Mouse (Mus musculus): ENCODE measurements around the gene Olfr1162. TPM values are rescaled to one million over a fixed set of nuclear protein-coding genes. Genes with fewer than 3 reads are reported as not detected.
"Not testable (repeated sequence)": the region's sequence is repeated elsewhere in the genome, so short reads cannot be mapped to it uniquely, and the experiment has no call there.

The Olfr1162 gene
- total RNA-seq (2014; rRNA removed) (not detected in 2 replicates), polyA plus RNA-seq (2015; fragmentation: Nextera tagmentation; extraction: Ambion mirVana) (not detected in 2 replicates)

GRCm38 (mm10) chr2:88051029-88051428 lies at the start of gene Olfr1162:
TSS of gene Olfr1162 (minus strand) at chr2:88051129.
- TF ChIP-seq CTCF (IDR thresholded peaks at IDR 0.05; ENCODE audit: low read depth): no peak
- Histone ChIP-seq H3K36me3 (ENCODE audit: insufficient read depth) (no peaks in the 10 kb centered on the region), H3K4me3 (ENCODE audit: low read depth, low read length) (no peak within 1 kb of the TSS), H3K27ac (ENCODE audit: low read depth, low read length) (no peak within 1 kb of the TSS), H3K4me1 (ENCODE audit: insufficient read depth) (no peaks in the 10 kb centered on the region), H3K4me2 (ENCODE audit: low read depth) (no peak within 1 kb of the TSS), H3K27me3 (ENCODE audit: insufficient read depth, low read length) (no peaks in the 10 kb centered on the region), H3K9me3 (ENCODE audit: low read length) (no peaks in the 10 kb centered on the region), H3K9ac (no peak within 1 kb of the TSS)
- WGBS: 69% methylated on average over 1 of the region's 1 CpGs
- no peak for ATAC-seq
- DNase-seq: no peak

- Histone ChIP-seq H3K4me3 (ENCODE audit: low read depth, low read length) (no peak within 1 kb of the TSS), H3K27ac (ENCODE audit: low read depth, low read length) (no peak within 1 kb of the TSS), H3K27me3 (ENCODE audit: insufficient read depth, low read length) (no peaks in the 10 kb centered on the region), H3K4me1 (ENCODE audit: insufficient read depth) (no peaks in the 10 kb centered on the region), H3K36me3 (ENCODE audit: insufficient read depth) (no peaks in the 10 kb centered on the region), H3K9ac (no peak within 1 kb of the TSS), H3K9me3 (ENCODE audit: low read length) (no peaks in the 10 kb centered on the region), H3K4me2 (ENCODE audit: low read depth) (no peak within 1 kb of the TSS)
- ATAC-seq (no peak), DNase-seq (no peak)
- WGBS: 70% methylated on average over 4 of the region's 4 CpGs
- TF ChIP-seq CTCF (IDR thresholded peaks at IDR 0.05; ENCODE audit: low read depth): no peak
Observed at GRCm38 (mm10) chr2:88093866-88094265, 42.9 kb upstream of the Olfr1162 start, which contains the start of gene Olfr1164. TSS of gene Olfr1164 (minus strand) at chr2:88093966.

- Histone ChIP-seq H3K4me3 (ENCODE audit: low read depth, low read length) (no peak within 1 kb of the TSS), H3K9me3 (ENCODE audit: low read length) (no peaks in the 10 kb centered on the region), H3K36me3 (ENCODE audit: insufficient read depth) (no peaks in the 10 kb centered on the region), H3K4me1 (ENCODE audit: insufficient read depth) (no peaks in the 10 kb centered on the region), H3K4me2 (ENCODE audit: low read depth) (no peak within 1 kb of the TSS), H3K9ac (no peak within 1 kb of the TSS), H3K27me3 (ENCODE audit: insufficient read depth, low read length) (no peaks in the 10 kb centered on the region), H3K27ac (ENCODE audit: low read depth, low read length) (no peak within 1 kb of the TSS)
- DNase-seq (no peak), ATAC-seq (no peak)
- TF ChIP-seq CTCF (IDR thresholded peaks at IDR 0.05; ENCODE audit: low read depth): no peak
Observed at GRCm38 (mm10) chr2:88071730-88072129, 20.8 kb upstream of the Olfr1162 start, which contains the start of gene Olfr1163. TSS of gene Olfr1163 (minus strand) at chr2:88071830.

- Histone ChIP-seq H3K36me3 (ENCODE audit: insufficient read depth) (no peaks in the 10 kb centered on the region), H3K9ac (no peak overlapping the region), H3K4me3 (ENCODE audit: low read depth, low read length) (no peak overlapping the region), H3K4me1 (ENCODE audit: insufficient read depth) (no peaks in the 10 kb centered on the region), H3K4me2 (ENCODE audit: low read depth) (no peak overlapping the region), H3K9me3 (ENCODE audit: low read length) (no peaks in the 10 kb centered on the region), H3K27me3 (ENCODE audit: insufficient read depth, low read length) (no peaks in the 10 kb centered on the region), H3K27ac (ENCODE audit: low read depth, low read length) (no peak overlapping the region)
- ATAC-seq (no peak), DNase-seq (no peak)
- WGBS: 78% methylated on average over 2 of the region's 2 CpGs
- TF ChIP-seq CTCF (IDR thresholded peaks at IDR 0.05; ENCODE audit: low read depth): no peak
Observed at GRCm38 (mm10) chr2:88063587-88063986, 12.7 kb upstream of the Olfr1162 start.

GRCm38 (mm10) chr2:88037599-88037998 lies 13.3 kb downstream of the Olfr1162 start, which contains the start of gene Olfr73:
TSS of gene Olfr73 (minus strand) at chr2:88037699.
- H3K36me3 ChIP-seq (ENCODE audit: insufficient read depth): no peaks in the 10 kb centered on the region
- H3K9ac ChIP-seq: no peak within 1 kb of the TSS
- no peaks in the 10 kb centered on the region for H3K27me3 ChIP-seq (ENCODE audit: insufficient read depth, low read length)
- TF ChIP-seq CTCF (IDR thresholded peaks at IDR 0.05; ENCODE audit: low read depth): no peak
- H3K9me3 ChIP-seq (ENCODE audit: low read length): no peaks in the 10 kb centered on the region
- H3K4me2 ChIP-seq (ENCODE audit: low read depth): no peak within 1 kb of the TSS
- ATAC-seq: no peak
- no peaks in the 10 kb centered on the region for H3K4me1 ChIP-seq (ENCODE audit: insufficient read depth)
- H3K27ac ChIP-seq (ENCODE audit: low read depth, low read length): no peak within 1 kb of the TSS
- no peak for DNase-seq
- no peak within 1 kb of the TSS for H3K4me3 ChIP-seq (ENCODE audit: low read depth, low read length)

- not testable (repeated sequence) for DNase-seq; H3K36me3 ChIP-seq (ENCODE audit: insufficient read depth); H3K4me1 ChIP-seq (ENCODE audit: insufficient read depth); H3K4me2 ChIP-seq (ENCODE audit: low read depth); H3K9me3 ChIP-seq (ENCODE audit: low read length); H3K27me3 ChIP-seq (ENCODE audit: insufficient read depth, low read length); ATAC-seq; H3K9ac ChIP-seq; H3K4me3 ChIP-seq (ENCODE audit: low read depth, low read length); H3K27ac ChIP-seq (ENCODE audit: low read depth, low read length)
- WGBS: 85% methylated on average over 1 of the region's 1 CpGs
Observed at GRCm38 (mm10) chr2:88022474-88022873, 28.5 kb downstream of the Olfr1162 start, which contains the start of gene Olfr1161. TSS of gene Olfr1161 (plus strand) at chr2:88022774.

GRCm38 (mm10) chr2:88007515-88008318 lies 43.2 kb downstream of the Olfr1162 start, which contains the start of gene Olfr1160:
TSS of gene Olfr1160 (minus strand) at chr2:88008268.
- Histone ChIP-seq H3K4me1 (ENCODE audit: insufficient read depth) (no peaks in the 10 kb centered on the region), H3K27me3 (ENCODE audit: insufficient read depth, low read length) (no peaks in the 10 kb centered on the region), H3K4me2 (ENCODE audit: low read depth) (no peak within 1 kb of the TSS), H3K9me3 (ENCODE audit: low read length) (no peaks in the 10 kb centered on the region), H3K27ac (ENCODE audit: low read depth, low read length) (no peak within 1 kb of the TSS), H3K36me3 (ENCODE audit: insufficient read depth) (no peaks in the 10 kb centered on the region), H3K4me3 (ENCODE audit: low read depth, low read length) (no peak within 1 kb of the TSS), H3K9ac (no peak within 1 kb of the TSS)
- TF ChIP-seq CTCF (IDR thresholded peaks at IDR 0.05; ENCODE audit: low read depth): no peak
- no peak for ATAC-seq
- no peak for DNase-seq

Other genes starting within 250 kb of the Olfr1162 start
- gene Olfr1145, start 241.3 kb downstream of the Olfr1162 start, total RNA-seq (2014; rRNA removed): not detected in 2 replicates
- not detected in 2 replicates for gene Olfr1145, start 241.3 kb downstream of the Olfr1162 start, polyA plus RNA-seq (2015; fragmentation: Nextera tagmentation; extraction: Ambion mirVana)
- not detected in 2 replicates for gene Olfr1148, start 220.6 kb downstream of the Olfr1162 start, total RNA-seq (2014; rRNA removed)
- not detected in 2 replicates for gene Olfr1148, start 220.6 kb downstream of the Olfr1162 start, polyA plus RNA-seq (2015; fragmentation: Nextera tagmentation; extraction: Ambion mirVana)
- not detected in 2 replicates for gene Olfr1150-ps1, start 207.1 kb downstream of the Olfr1162 start, total RNA-seq (2014; rRNA removed)
- gene Olfr1150-ps1, start 207.1 kb downstream of the Olfr1162 start, polyA plus RNA-seq (2015; fragmentation: Nextera tagmentation; extraction: Ambion mirVana): not detected in 2 replicates
- gene Olfr1151, start 195.3 kb downstream of the Olfr1162 start, total RNA-seq (2014; rRNA removed): not detected in 2 replicates
- gene Olfr1151, start 195.3 kb downstream of the Olfr1162 start, polyA plus RNA-seq (2015; fragmentation: Nextera tagmentation; extraction: Ambion mirVana): not detected in 2 replicates
- gene Olfr1152, start 184.6 kb downstream of the Olfr1162 start, total RNA-seq (2014; rRNA removed): not detected in 2 replicates
- not detected in 2 replicates for gene Olfr1152, start 184.6 kb downstream of the Olfr1162 start, polyA plus RNA-seq (2015; fragmentation: Nextera tagmentation; extraction: Ambion mirVana)
- not detected in 2 replicates for gene Olfr1153, start 156.2 kb downstream of the Olfr1162 start, total RNA-seq (2014; rRNA removed)
- not detected in 2 replicates for gene Olfr1153, start 156.2 kb downstream of the Olfr1162 start, polyA plus RNA-seq (2015; fragmentation: Nextera tagmentation; extraction: Ambion mirVana)
- not detected in 2 replicates for gene Olfr1154, start 146.0 kb downstream of the Olfr1162 start, total RNA-seq (2014; rRNA removed)
- not detected in 2 replicates for gene Olfr1154, start 146.0 kb downstream of the Olfr1162 start, polyA plus RNA-seq (2015; fragmentation: Nextera tagmentation; extraction: Ambion mirVana)
- not detected in 2 replicates for gene Olfr1155, start 106.0 kb downstream of the Olfr1162 start, total RNA-seq (2014; rRNA removed)
- gene Olfr1155, start 106.0 kb downstream of the Olfr1162 start, polyA plus RNA-seq (2015; fragmentation: Nextera tagmentation; extraction: Ambion mirVana): not detected in 2 replicates
- not detected in 2 replicates for gene Olfr1156, start 98.0 kb downstream of the Olfr1162 start, total RNA-seq (2014; rRNA removed)
- not detected in 2 replicates for gene Olfr1156, start 98.0 kb downstream of the Olfr1162 start, polyA plus RNA-seq (2015; fragmentation: Nextera tagmentation; extraction: Ambion mirVana)
- not detected in 2 replicates for gene Olfr1157, start 82.8 kb downstream of the Olfr1162 start, total RNA-seq (2014; rRNA removed)
- gene Olfr1157, start 82.8 kb downstream of the Olfr1162 start, polyA plus RNA-seq (2015; fragmentation: Nextera tagmentation; extraction: Ambion mirVana): not detected in 2 replicates
- not detected in 2 replicates for gene Olfr74, start 76.5 kb downstream of the Olfr1162 start, total RNA-seq (2014; rRNA removed)
- gene Olfr74, start 76.5 kb downstream of the Olfr1162 start, polyA plus RNA-seq (2015; fragmentation: Nextera tagmentation; extraction: Ambion mirVana): not detected in 2 replicates
- not detected in 2 replicates for gene Olfr1158, start 61.0 kb downstream of the Olfr1162 start, total RNA-seq (2014; rRNA removed)
- not detected in 2 replicates for gene Olfr1158, start 61.0 kb downstream of the Olfr1162 start, polyA plus RNA-seq (2015; fragmentation: Nextera tagmentation; extraction: Ambion mirVana)
- not detected in 2 replicates for gene Olfr1160, start 42.9 kb downstream of the Olfr1162 start, total RNA-seq (2014; rRNA removed)
- gene Olfr1160, start 42.9 kb downstream of the Olfr1162 start, polyA plus RNA-seq (2015; fragmentation: Nextera tagmentation; extraction: Ambion mirVana): not detected in 2 replicates
- gene Olfr1161, start 28.4 kb downstream of the Olfr1162 start, total RNA-seq (2014; rRNA removed): not detected in 2 replicates
- not detected in 2 replicates for gene Olfr1161, start 28.4 kb downstream of the Olfr1162 start, polyA plus RNA-seq (2015; fragmentation: Nextera tagmentation; extraction: Ambion mirVana)
- 0.15 TPM in 1 of 2 replicates, not detected in the other for gene Olfr73, start 13.4 kb downstream of the Olfr1162 start, total RNA-seq (2014; rRNA removed)
- not detected in 2 replicates for gene Olfr73, start 13.4 kb downstream of the Olfr1162 start, polyA plus RNA-seq (2015; fragmentation: Nextera tagmentation; extraction: Ambion mirVana)
- gene Olfr1163, start 20.7 kb upstream of the Olfr1162 start, total RNA-seq (2014; rRNA removed): not detected in 2 replicates
- gene Olfr1163, start 20.7 kb upstream of the Olfr1162 start, polyA plus RNA-seq (2015; fragmentation: Nextera tagmentation; extraction: Ambion mirVana): not detected in 2 replicates
- not detected in 2 replicates for gene Olfr1164, start 42.8 kb upstream of the Olfr1162 start, total RNA-seq (2014; rRNA removed)
- not detected in 2 replicates for gene Olfr1164, start 42.8 kb upstream of the Olfr1162 start, polyA plus RNA-seq (2015; fragmentation: Nextera tagmentation; extraction: Ambion mirVana)
- not detected in 2 replicates for gene Olfr1166, start 77.1 kb upstream of the Olfr1162 start, total RNA-seq (2014; rRNA removed)
- not detected in 2 replicates for gene Olfr1166, start 77.1 kb upstream of the Olfr1162 start, polyA plus RNA-seq (2015; fragmentation: Nextera tagmentation; extraction: Ambion mirVana)
- gene Olfr1167, start 104.1 kb upstream of the Olfr1162 start, total RNA-seq (2014; rRNA removed): not detected in 2 replicates
- gene Olfr1167, start 104.1 kb upstream of the Olfr1162 start, polyA plus RNA-seq (2015; fragmentation: Nextera tagmentation; extraction: Ambion mirVana): not detected in 2 replicates
- gene Olfr1168, start 130.8 kb upstream of the Olfr1162 start, total RNA-seq (2014; rRNA removed): not detected in 2 replicates
- gene Olfr1168, start 130.8 kb upstream of the Olfr1162 start, polyA plus RNA-seq (2015; fragmentation: Nextera tagmentation; extraction: Ambion mirVana): not detected in 2 replicates
- gene Olfr1170, start 177.2 kb upstream of the Olfr1162 start, total RNA-seq (2014; rRNA removed): not detected in 2 replicates
- gene Olfr1170, start 177.2 kb upstream of the Olfr1162 start, polyA plus RNA-seq (2015; fragmentation: Nextera tagmentation; extraction: Ambion mirVana): not detected in 2 replicates
- gene Olfr1173, start 228.7 kb upstream of the Olfr1162 start, total RNA-seq (2014; rRNA removed): not detected in 2 replicates
- gene Olfr1173, start 228.7 kb upstream of the Olfr1162 start, polyA plus RNA-seq (2015; fragmentation: Nextera tagmentation; extraction: Ambion mirVana): not detected in 2 replicates

Measured in forebrain, postnatal 0 days (tissue).